Mouse (Mus musculus) effector memory CD4-positive, alpha-beta T cell, adult 5 months (primary cell): Measurements from ENCODE around the gene Dynlt1f. TPM values are rescaled to one million over a fixed set of nuclear protein-coding genes. Genes with fewer than 3 reads are reported as not detected.

ENCODE experiments used
- polyA plus RNA-seq: library from polyadenylated mRNA; unstranded; fragments of 100-300 nt; shearing (Covaris generic); gene quantifications from one replicate; pipeline ENCODE4 v1.2.1, GENCODE M21; 2017

Dynlt1f gene
- 34.1 TPM for polyA plus RNA-seq

DNA sequence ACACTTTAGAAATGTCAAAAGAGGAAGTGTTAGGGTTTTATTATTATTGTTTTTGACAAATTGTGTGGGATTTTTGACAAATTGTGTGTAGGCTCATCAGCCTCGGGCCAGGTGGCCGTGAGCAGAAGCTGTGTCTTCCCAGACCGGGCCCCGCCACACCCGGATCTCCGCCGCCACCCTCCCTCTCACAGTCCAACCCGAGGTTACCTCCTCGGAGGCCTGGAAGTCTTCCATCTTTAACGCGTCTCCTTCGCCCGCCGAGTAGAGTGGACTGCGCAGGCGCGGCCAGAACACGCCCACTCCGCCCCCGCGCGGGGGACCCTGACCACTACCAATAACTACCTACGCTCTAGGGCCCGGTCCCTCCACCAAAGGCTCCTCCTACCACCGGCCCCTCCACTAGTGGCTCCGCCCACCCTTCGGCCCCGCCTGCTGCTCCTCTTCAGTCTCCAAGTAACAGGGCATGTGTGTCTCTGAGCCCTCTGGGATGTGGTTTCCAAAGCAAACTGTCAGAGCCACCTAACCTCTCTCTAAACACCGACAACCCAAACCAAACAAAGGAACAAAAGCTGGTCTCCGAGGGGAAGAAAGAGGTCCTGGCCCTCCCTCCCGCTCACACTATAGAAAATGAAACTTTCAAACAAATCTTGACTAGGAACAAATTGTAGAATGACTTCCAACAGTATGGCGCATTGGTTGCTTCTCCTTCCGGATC lies at the start of gene Dynlt1f:
Gene Dynlt1f (minus strand): TSS at position 334 of the 715 bp plus-strand sequence.

DNA sequence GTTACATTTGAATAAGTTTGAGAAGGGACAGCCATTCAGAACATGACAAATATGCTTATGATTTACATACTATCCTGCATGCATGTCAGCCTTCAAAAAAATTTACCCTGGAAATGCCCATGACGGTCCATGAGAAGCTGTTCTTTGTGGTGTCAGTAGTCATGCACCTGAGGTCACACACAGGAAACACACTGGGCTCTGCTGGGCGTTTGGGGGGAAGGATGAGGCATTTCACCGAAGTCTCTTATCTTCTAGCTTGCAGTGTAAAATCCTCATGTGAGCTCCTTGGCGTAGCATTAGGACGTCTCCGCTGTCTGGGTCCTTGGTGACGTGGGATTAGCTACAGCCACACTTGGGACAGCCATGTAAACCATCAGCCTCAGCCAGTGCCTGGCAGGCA lies 3.1 kb upstream of the Dynlt1f start, which contains the start of gene Sytl3:
Gene Sytl3 (plus strand): TSS at position 293 of the 400 bp plus-strand sequence.

GRCm38 (mm10) chr17:6601204-6601911 lies 54.3 kb downstream of the Dynlt1f start, which contains the start of gene Dynlt1c:
TSS of gene Dynlt1c (plus strand) at chr17:6601671.

Other genes with a start within 250 kb of the Dynlt1f start
- gene Dynlt1b, start 225.8 kb downstream of the Dynlt1f start, polyA plus RNA-seq, result 37.0 TPM
- gene Dynlt1c, start 54.2 kb downstream of the Dynlt1f start, polyA plus RNA-seq, result 22.2 TPM
- 175 TPM for gene Sytl3, start 3.2 kb upstream of the Dynlt1f start, polyA plus RNA-seq
- 568 TPM for gene Ezr, start 126.9 kb upstream of the Dynlt1f start, polyA plus RNA-seq